Mouse (Mus musculus) ES-E14 (cell line): ENCODE measurements at regions not wholly inside any gene's neighbourhood (a gene's known extent, or its start where the extent isn't known, plus 50 kb on each side); places are given as distances from the start of the nearest gene placed in this dataset.

Experiments
- CHD2 ChIP-seq: IDR thresholded peaks from 2 replicates; pipeline ENCODE4 v1.6.1; 2014; ENCODE audit warnings: mild to moderate bottlenecking, low read depth, low read length, inconsistent platforms
- HCFC1 ChIP-seq: IDR thresholded peaks from 2 replicates; pipeline ENCODE4 v1.6.1; 2012; ENCODE audit warnings: low read length, inconsistent platforms, borderline replicate concordance; ENCODE audit not compliant: insufficient read depth
- MAFK ChIP-seq: IDR thresholded peaks from 2 replicates; pipeline ENCODE4 v1.6.1; 2014; ENCODE audit warnings: mild to moderate bottlenecking, low read depth, low read length, inconsistent platforms; ENCODE audit not compliant: insufficient read depth
- ZNF384 ChIP-seq: IDR thresholded peaks from 2 replicates; pipeline ENCODE4 v1.6.1; 2012; ENCODE audit warnings: low read depth, low read length, inconsistent platforms

DNA sequence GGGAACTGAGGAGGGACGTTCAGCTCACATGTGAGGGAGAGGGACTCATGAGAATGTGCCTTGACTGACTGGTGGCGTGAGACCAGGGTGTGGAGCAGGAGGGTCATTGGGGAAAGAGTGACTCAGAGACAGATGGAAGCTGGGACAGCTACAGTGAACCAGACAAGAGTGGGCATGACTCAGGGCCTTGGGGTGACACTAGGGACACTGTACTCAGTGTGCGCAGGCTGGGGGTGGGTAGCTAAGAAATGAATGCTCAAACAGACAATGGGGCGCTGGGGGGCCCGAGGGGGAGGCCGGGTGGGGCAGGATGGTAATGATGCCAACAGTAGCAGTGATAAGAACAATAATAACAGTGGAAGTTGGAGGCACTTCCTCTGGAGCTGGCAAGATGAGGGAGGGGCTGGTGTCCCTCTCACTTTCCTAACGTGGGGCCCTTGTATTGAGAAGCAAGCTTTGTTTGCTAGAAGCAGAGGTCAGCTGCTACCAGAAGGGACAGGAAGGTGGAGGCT, 374.0 kb downstream of the Dhx35 start:
- TF ChIP-seq MAFK (no peak), ZNF384 (no peak), HCFC1 (no peak), CHD2 (no peak)
